Mouse (Mus musculus) midbrain, postnatal 0 days (tissue): ENCODE data around the gene Surf4. TPM values are rescaled to one million over a fixed set of nuclear protein-coding genes. Genes with fewer than 3 reads are reported as not detected.
A peak's percentile ranks its signal among the peaks of the same experiment; 100 is the strongest.

Source experiments
- ATAC-seq: fragments of 200-750 bp; cut with Nextera tagmentation; 2 replicates; pipeline ENCODE4 v1.8.0; 2017; ENCODE audit warnings: moderate number of reproducible peaks, mild to moderate bottlenecking, moderate TSS enrichment, moderate library complexity; ENCODE audit not compliant: low FRiP score
- DNase-seq: peaks from one replicate; pipeline ENCODE4 v3.0.0-alpha.2; 2015; ENCODE audit warnings: low spot score
- H3K27ac ChIP-seq: fragments of 300-500 bp; sonication (generic); 2 replicates; pipeline ENCODE4 v1.5.1; 2014; ENCODE audit warnings: low read depth, mild to moderate bottlenecking, low read length, mixed read lengths
- H3K27me3 ChIP-seq: fragments of 300-500 bp; sonication (generic); 2 replicates; pipeline ENCODE4 v1.6.1; 2014; ENCODE audit warnings: low read length, control low read depth, mixed read lengths; ENCODE audit not compliant: insufficient read depth
- H3K36me3 ChIP-seq: fragments of 300-500 bp; sonication (generic); 2 replicates; pipeline ENCODE4 v1.6.1; 2014; ENCODE audit warnings: low read length, control low read depth, mixed read lengths; ENCODE audit not compliant: insufficient read depth
- H3K4me1 ChIP-seq: fragments of 300-500 bp; sonication (generic); 2 replicates; pipeline ENCODE4 v1.6.1; 2014; ENCODE audit warnings: mild to moderate bottlenecking, control low read depth, antibody characterized with exemption, low read length, mixed read lengths; ENCODE audit not compliant: insufficient read depth
- H3K4me2 ChIP-seq: fragments of 300-500 bp; sonication (generic); 2 replicates; pipeline ENCODE4 v1.6.1; 2014; ENCODE audit warnings: low read depth, mild to moderate bottlenecking, low read length, mixed read lengths; ENCODE audit not compliant: poor library complexity, severe bottlenecking
- H3K4me3 ChIP-seq: fragments of 300-500 bp; sonication (generic); 2 replicates; pipeline ENCODE4 v1.5.1; 2014; ENCODE audit warnings: low read depth, mild to moderate bottlenecking, low read length, moderate library complexity
- H3K9ac ChIP-seq: fragments of 300-500 bp; sonication (generic); replicated peaks from 2 replicates; pipeline ENCODE4 v1.6.1; 2014; ENCODE audit warnings: mild to moderate bottlenecking, low read length, moderate library complexity, mixed read lengths; ENCODE audit not compliant: poor library complexity, severe bottlenecking
- H3K9me3 ChIP-seq: fragments of 300-500 bp; sonication (generic); 2 replicates; pipeline ENCODE4 v1.6.1; 2016; ENCODE audit warnings: low read length, control low read depth
- CTCF ChIP-seq: IDR thresholded peaks from 2 replicates; pipeline ENCODE4 v1.5.1; 2016; ENCODE audit warnings: antibody characterized with exemption, mild to moderate bottlenecking
- WGBS: fragments of 180-500 bp; shearing (Covaris S2); extraction: QIAGEN DNeasy Blood & Tissue Kit; methylation state at CpG from one replicate; pipeline ENCODE4 v1.1.7; 2014; 5-methylcytosine and 5-hydroxymethylcytosine counted together
- polyA plus RNA-seq: library from polyadenylated mRNA; unstranded; fragments of >200 nt; fragmentation: Nextera tagmentation; extraction: Ambion mirVana; gene quantifications from 2 replicates; pipeline ENCODE4 v1.2.1, GENCODE M21; 2015
- total RNA-seq: library from RNA; depleted of rRNA; stranded (reverse); fragments of >200 nt; gene quantifications from 2 replicates; pipeline ENCODE4 v1.2.3, GENCODE M21; 2014

Gene Surf4
- total and polyA plus RNA-seq, 2 experiments from 2014 or later = 102 to 120 TPM

DNA sequence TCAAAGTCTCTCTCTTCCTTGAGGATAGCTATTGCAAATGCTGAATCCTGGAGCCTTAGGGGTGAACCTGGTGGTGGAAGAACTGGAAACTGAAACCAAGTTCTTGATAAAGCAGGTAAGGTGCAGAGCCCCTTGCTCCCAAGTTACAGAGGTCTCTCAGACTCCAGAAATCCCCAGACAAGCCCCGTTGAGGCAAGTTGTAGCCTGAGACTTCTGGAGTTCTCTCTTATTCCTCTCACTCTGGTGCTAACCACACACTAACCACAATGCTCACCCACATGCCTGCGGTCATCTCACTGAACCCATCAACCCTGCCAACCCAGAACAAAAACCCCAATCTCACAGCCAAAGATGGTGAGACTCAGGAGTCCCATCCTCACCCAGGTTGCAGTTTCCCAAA is 1.6 kb upstream of the Surf4 start:
- Histone ChIP-seq H3K36me3 (peaks cover 3% of the 10 kb centered on the region; the same call in 1 of the 2 replicates), H3K4me1 (peaks cover 7% of the 10 kb centered on the region; the same call in 1 of the 2 replicates), H3K27ac (no peak overlapping the region), H3K9me3 (no peaks in the 10 kb centered on the region), H3K9ac (no peak overlapping the region), H3K4me2 (no peak overlapping the region), H3K27me3 (no peaks in the 10 kb centered on the region), H3K4me3 (no peak overlapping the region)
- WGBS = 88% methylated on average over 2 of the region's 2 CpGs
- TF ChIP-seq CTCF = no peak
- ATAC-seq = no peak
- DNase-seq = no peak

DNA sequence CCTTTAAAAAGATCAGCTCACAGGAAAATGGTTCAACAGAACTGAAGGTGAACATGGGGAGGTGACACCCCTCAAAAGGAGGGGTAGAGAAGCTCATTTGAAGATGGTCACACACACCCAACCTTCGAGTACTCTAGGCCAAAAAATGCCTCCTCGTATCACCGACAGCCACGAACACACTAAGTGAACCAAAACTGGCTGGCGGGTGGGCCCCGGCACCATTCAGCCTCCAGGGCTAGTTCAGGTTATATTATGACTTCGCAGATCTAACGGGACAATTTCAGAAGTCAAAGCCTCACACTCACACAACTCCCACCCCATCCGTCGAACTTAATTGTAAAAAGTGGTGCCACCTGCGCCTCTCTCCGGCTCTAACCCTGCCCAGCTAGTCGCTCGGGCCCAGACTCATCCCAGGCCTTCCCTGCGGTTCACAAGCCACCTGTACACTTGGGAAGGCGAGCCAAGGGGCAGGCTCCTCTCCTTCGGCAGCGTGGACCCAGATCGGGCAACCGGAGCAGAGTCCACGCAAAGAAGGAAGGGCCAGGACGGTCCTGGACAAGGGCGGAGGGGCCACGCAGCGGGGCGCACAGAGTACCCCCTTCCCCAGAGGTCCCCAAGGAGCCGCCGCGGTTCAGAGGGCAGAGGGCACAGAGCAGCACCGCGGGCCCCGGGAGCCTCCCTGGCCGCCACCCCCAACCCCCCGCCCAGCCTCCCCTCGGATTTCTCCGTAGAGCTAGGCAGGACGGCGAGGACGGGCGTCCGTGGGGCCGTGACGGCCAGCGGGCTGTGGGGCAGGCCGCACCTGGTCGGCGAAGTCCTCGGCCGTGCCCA is 1.0 kb downstream of the Surf4 start:
- ATAC-seq (peak; percentile 4; the same call in 1 of the 2 replicates), DNase-seq (no peak)
- no peak for TF ChIP-seq CTCF
- Histone ChIP-seq H3K4me2 (peak overlapping the region; percentile 91), H3K4me1 (peaks cover 7% of the 10 kb centered on the region; the same call in 1 of the 2 replicates), H3K27me3 (no peaks in the 10 kb centered on the region), H3K36me3 (peaks cover 8% of the 10 kb centered on the region), H3K9me3 (no peaks in the 10 kb centered on the region), H3K9ac (peak overlapping the region; percentile 96), H3K27ac (peak overlapping the region; percentile 78), H3K4me3 (peak overlapping the region; percentile 93)
- WGBS = 5% methylated on average over 29 of the region's 49 CpGs

DNA sequence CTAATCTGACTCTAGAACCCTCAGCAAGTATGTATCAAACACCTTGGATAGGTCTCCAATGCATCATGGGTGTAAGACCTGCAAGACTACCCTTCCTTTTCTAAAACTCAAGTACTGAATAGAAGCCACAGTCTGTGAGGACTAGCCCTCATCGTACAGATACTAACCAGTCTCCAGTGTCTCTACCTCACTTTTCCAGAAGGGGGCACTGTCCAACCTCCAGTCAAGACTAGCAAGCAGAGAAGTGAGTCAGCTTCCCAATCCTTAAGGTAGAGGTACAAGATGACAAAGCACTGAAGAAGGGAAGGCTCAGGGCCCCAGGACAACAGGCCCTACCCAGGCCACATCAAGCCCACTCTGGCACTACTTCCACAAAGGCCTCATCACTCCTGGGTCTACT is 3.3 kb downstream of the Surf4 start:
- Histone ChIP-seq H3K27ac (no peak overlapping the region), H3K4me1 (peaks cover 7% of the 10 kb centered on the region; the same call in 1 of the 2 replicates), H3K9ac (no peak overlapping the region), H3K4me2 (no peak overlapping the region), H3K4me3 (no peak overlapping the region), H3K9me3 (no peaks in the 10 kb centered on the region), H3K36me3 (peaks cover 22% of the 10 kb centered on the region), H3K27me3 (no peaks in the 10 kb centered on the region)
- WGBS = 43% methylated on average over 1 of the region's 1 CpGs
- TF ChIP-seq CTCF = peak; percentile 74
- peak; percentile 58 for DNase-seq
- ATAC-seq = no peak

DNA sequence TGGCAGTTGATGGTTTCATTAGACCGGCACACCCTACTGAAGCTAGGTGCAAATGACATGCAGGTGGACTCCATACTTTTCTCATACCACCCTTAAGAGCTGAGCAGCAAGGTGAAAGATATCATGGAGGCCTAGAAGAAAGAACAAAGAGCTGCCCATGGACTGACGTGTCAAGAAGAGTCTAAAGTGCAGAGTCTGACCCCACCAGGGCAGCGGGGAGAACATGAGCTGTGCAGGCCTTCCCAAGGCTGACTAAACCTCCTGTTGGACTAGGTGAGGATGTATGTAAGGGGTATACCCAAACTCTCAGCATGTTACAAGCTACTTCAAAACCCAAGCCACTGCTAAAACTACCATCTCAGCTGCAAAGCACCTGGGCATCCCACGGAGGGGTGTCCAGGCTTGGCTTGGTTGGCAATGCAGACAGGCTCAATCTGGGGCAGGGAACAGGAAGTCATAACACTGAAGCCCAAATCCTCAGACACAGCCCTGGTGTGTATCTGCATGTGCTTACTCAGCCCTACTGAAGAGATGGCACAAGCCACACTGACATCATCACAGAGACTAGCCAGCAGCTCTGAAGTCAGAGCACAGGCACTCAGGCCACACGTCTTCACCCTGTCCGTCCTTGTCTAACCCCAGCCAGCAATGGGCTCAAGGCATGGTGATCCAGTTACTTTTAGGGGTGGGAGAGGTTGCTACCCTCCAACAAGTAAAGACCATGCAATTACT is 5.8 kb downstream of the Surf4 start:
- H3K36me3 ChIP-seq = peaks cover 43% of the 10 kb centered on the region
- H3K4me2 ChIP-seq = no peak overlapping the region
- ATAC-seq = no peak
- WGBS = 92% methylated on average over 6 of the region's 6 CpGs
- TF ChIP-seq CTCF = no peak
- no peaks in the 10 kb centered on the region for H3K9me3 ChIP-seq
- no peak overlapping the region for H3K4me3 ChIP-seq
- no peaks in the 10 kb centered on the region for H3K27me3 ChIP-seq
- no peak for DNase-seq
- no peak overlapping the region for H3K9ac ChIP-seq
- H3K4me1 ChIP-seq = peaks cover 7% of the 10 kb centered on the region; the same call in 1 of the 2 replicates
- H3K27ac ChIP-seq = no peak overlapping the region

DNA sequence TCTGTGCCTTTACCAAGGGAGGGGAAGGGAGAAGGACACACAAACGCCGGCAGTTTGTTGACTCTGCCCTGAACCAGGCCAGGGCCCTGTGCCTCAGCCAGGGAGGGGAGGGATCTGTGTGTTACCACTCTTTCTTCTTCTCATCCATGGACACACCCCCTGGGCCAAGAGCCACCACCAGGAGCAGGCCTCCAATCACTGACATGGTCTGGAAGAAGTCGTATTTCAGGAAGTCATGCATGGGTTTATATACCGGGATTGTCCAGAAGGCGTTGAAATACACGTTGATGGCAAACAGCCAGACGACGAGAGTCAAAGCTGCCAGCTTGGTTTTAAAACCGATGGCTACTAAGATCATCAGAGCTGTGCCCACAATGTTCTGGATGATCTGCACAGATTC is 11.9 kb downstream of the Surf4 start:
- Histone ChIP-seq H3K27ac (no peak overlapping the region), H3K4me1 (peaks cover 11% of the 10 kb centered on the region), H3K9ac (no peak overlapping the region), H3K36me3 (peaks cover 76% of the 10 kb centered on the region), H3K4me3 (no peak overlapping the region), H3K9me3 (no peaks in the 10 kb centered on the region), H3K27me3 (no peaks in the 10 kb centered on the region), H3K4me2 (no peak overlapping the region)
- ATAC-seq (no peak), DNase-seq (no peak)
- WGBS = 82% methylated on average over 9 of the region's 9 CpGs
- TF ChIP-seq CTCF = no peak
